ENCODE assay signal across 8 mouse cellular contexts in genomic region chr9:57696380-57697285, GRCm38 (mm10). TPM values are rescaled to one million over a fixed set of nuclear protein-coding genes. Genes with fewer than 3 reads are reported as not detected.
DNase-seq lines count a peak whose midpoint lies in the region; ATAC-seq lines count a peak whose summit lies in the region.

No protein-coding gene starts in this region.

- ATAC-seq in hindbrain, embryonic 12.5 days (ENCODE audit: low FRiP score) = 0 out of 2 replicates have a peak, but pooled peaks have one; percentile 46
- ATAC-seq in lung, embryonic 15.5 days (ENCODE audit: borderline replicate concordance, extremely low read depth, low FRiP score, low TSS enrichment) = no peak
- ATAC-seq in activated CD4-positive, CD25-positive, alpha-beta regulatory T cell, adult 4 months = no peak

- no peaks in the 10 kb centered on the region for H3K36me3 ChIP-seq in hindbrain, embryonic 12.5 days
- no peaks in the 10 kb centered on the region for H3K36me3 ChIP-seq in lung, embryonic 15.5 days

- peak overlapping the region; percentile 57 for H3K9ac ChIP-seq in hindbrain, embryonic 12.5 days
- H3K9ac ChIP-seq in lung, embryonic 15.5 days = peak overlapping the region; percentile 16; the same call in 1 of the 2 replicates

- H3K4me3 ChIP-seq in hindbrain, embryonic 12.5 days = peak overlapping the region; percentile 46
- H3K4me3 ChIP-seq in lung, embryonic 15.5 days = peak overlapping the region; percentile 35

- no peaks in the 10 kb centered on the region for H3K9me3 ChIP-seq in hindbrain, embryonic 12.5 days (replicated peaks)
- H3K9me3 ChIP-seq in lung, embryonic 15.5 days = no peaks in the 10 kb centered on the region

- H3K27me3 ChIP-seq in hindbrain, embryonic 12.5 days = peaks cover 41% of the 10 kb centered on the region
- peaks cover 39% of the 10 kb centered on the region for H3K27me3 ChIP-seq in lung, embryonic 15.5 days

- peak; percentile 7 for DNase-seq in NIH3T3 (ENCODE audit: low read depth)
- DNase-seq in cerebellum, adult 9-11 months = peak; percentile 74
- DNase-seq in frontal cortex, postnatal 25 days (ENCODE audit: low spot score in 2 of 2) = peak; percentile 46 to 49
- peak; percentile 81 to 87 for DNase-seq in layer of hippocampus, postnatal 10 days (ENCODE audit: low spot score in 2 of 2)
- peak; percentile 65 to 76 for DNase-seq in right cerebral cortex, adult 2 months (ENCODE audit: low spot score in 2 of 2)

- H3K27ac ChIP-seq in hindbrain, embryonic 12.5 days = no peak overlapping the region
- H3K27ac ChIP-seq in lung, embryonic 15.5 days = no peak overlapping the region

- under 1% methylated on average over 42 of the region's 42 CpGs for WGBS in hindbrain, embryonic 12.5 days
- 1% methylated on average over 42 of the region's 42 CpGs for WGBS in lung, embryonic 15.5 days

- H3K4me2 ChIP-seq in hindbrain, embryonic 12.5 days (replicated peaks) = peak overlapping the region; percentile 86
- H3K4me2 ChIP-seq in lung, embryonic 15.5 days = peak overlapping the region; percentile 72

- H3K4me1 ChIP-seq in hindbrain, embryonic 12.5 days = peaks cover 13% of the 10 kb centered on the region
- peaks cover 15% of the 10 kb centered on the region for H3K4me1 ChIP-seq in lung, embryonic 15.5 days

RNA-seq across cellular contexts. Expression of gene Cyp1a1, which starts 8.9 kb away (rescaled TPM):
- polyA plus RNA-seq in hindbrain, embryonic 12.5 days (2016; fragmentation: Nextera tagmentation; extraction: Ambion mirVana) = 0.12 TPM in 1 of 2 replicates, not detected in the other
- under 1 TPM; 0.48 to 0.60 TPM for total RNA-seq in layer of hippocampus, postnatal 10 days (2021)
- 0.11 and 0.14 TPM in 2 replicates for polyA plus RNA-seq in lung, embryonic 15.5 days (2015; fragmentation: Nextera tagmentation; extraction: Ambion mirVana)
- not detected for polyA plus RNA-seq in activated CD4-positive, CD25-positive, alpha-beta regulatory T cell, adult 4 months (2017; shearing (Covaris generic))

RNA-seq across cellular contexts. Expression of gene Edc3, which starts 11.7 kb away (rescaled TPM):
- polyA plus RNA-seq in hindbrain, embryonic 12.5 days (2016; fragmentation: Nextera tagmentation; extraction: Ambion mirVana) = 39.4 and 40.3 TPM in 2 replicates
- total RNA-seq in layer of hippocampus, postnatal 10 days (2021) = 10 to 100 TPM; 14.6 to 16.0 TPM
- polyA plus RNA-seq in lung, embryonic 15.5 days (2015; fragmentation: Nextera tagmentation; extraction: Ambion mirVana) = 34.0 and 35.8 TPM in 2 replicates
- polyA plus RNA-seq in activated CD4-positive, CD25-positive, alpha-beta regulatory T cell, adult 4 months (2017; shearing (Covaris generic)) = 10 to 100 TPM; 23.1 to 26.5 TPM

RNA-seq across cellular contexts. Expression of gene Cyp1a2, which starts 13.1 kb away (rescaled TPM):
- not detected in 2 replicates for polyA plus RNA-seq in hindbrain, embryonic 12.5 days (2016; fragmentation: Nextera tagmentation; extraction: Ambion mirVana)
- total RNA-seq in layer of hippocampus, postnatal 10 days (2021) = not detected
- polyA plus RNA-seq in lung, embryonic 15.5 days (2015; fragmentation: Nextera tagmentation; extraction: Ambion mirVana) = not detected in 2 replicates
- not detected for polyA plus RNA-seq in activated CD4-positive, CD25-positive, alpha-beta regulatory T cell, adult 4 months (2017; shearing (Covaris generic))

RNA-seq across cellular contexts. Expression of gene Csk, which starts 43.2 kb away (rescaled TPM):
- polyA plus RNA-seq in hindbrain, embryonic 12.5 days (2016; fragmentation: Nextera tagmentation; extraction: Ambion mirVana) = 38.3 and 41.6 TPM in 2 replicates
- total RNA-seq in layer of hippocampus, postnatal 10 days (2021) = 10 to 100 TPM; 56.6 to 59.0 TPM
- polyA plus RNA-seq in lung, embryonic 15.5 days (2015; fragmentation: Nextera tagmentation; extraction: Ambion mirVana) = 22.7 and 25.9 TPM in 2 replicates
- 100 to 1,000 TPM; 118 to 146 TPM for polyA plus RNA-seq in activated CD4-positive, CD25-positive, alpha-beta regulatory T cell, adult 4 months (2017; shearing (Covaris generic))

Comparison
In these comparisons a context has a peak if more than half of its experiments do, and no peak if none do; other contexts are left out.
1. DNase-seq: peak in every context shown above with its lines; median percentile 84 in layer of hippocampus, postnatal 10 days; 74 in cerebellum, adult 9-11 months; 70 in right cerebral cortex, adult 2 months; 48 in frontal cortex, postnatal 25 days; 7 in NIH3T3.